Mouse (Mus musculus) lung, adult 2 months (tissue): ENCODE measurements around the gene Gigyf2. TPM values are rescaled to one million over a fixed set of nuclear protein-coding genes. Genes with fewer than 3 reads are reported as not detected.

Source experiments
- DNase-seq: peaks from one replicate; pipeline ENCODE4 v3.0.0; 2022
- H3K4me1 ChIP-seq: fragments of 200-500 bp; 2 replicates; pipeline ENCODE4 v1.6.1; 2011; ENCODE audit warnings: low read length; ENCODE audit not compliant: control insufficient read depth, insufficient read depth
- H3K4me3 ChIP-seq: fragments of 200-500 bp; replicated peaks from 2 replicates; pipeline ENCODE3; 2011; ENCODE audit warnings: low read depth, mild to moderate bottlenecking, control low read depth, low read length; ENCODE audit errors: extremely low read depth
- CTCF ChIP-seq: fragments of 200-500 bp; IDR thresholded peaks from 2 replicates; pipeline ENCODE4 v1.5.1; 2011; ENCODE audit warnings: mild to moderate bottlenecking, low read length, control low read depth; ENCODE audit not compliant: insufficient read depth
- POLR2A ChIP-seq: fragments of 200-500 bp; IDR thresholded peaks from 2 replicates; pipeline ENCODE4 v1.6.1; 2011; ENCODE audit warnings: low read depth, mild to moderate bottlenecking, control low read depth, low read length, borderline replicate concordance; ENCODE audit errors: extremely low read depth
- WGBS: fragments of 180-500 bp; shearing (Covaris S2); methylation state at CpG from one replicate; pipeline ENCODE4 v1.1.7; 2018; 5-methylcytosine and 5-hydroxymethylcytosine counted together
- polyA plus RNA-seq: library from polyadenylated mRNA; depleted of rRNA; stranded (reverse); fragments of >200 nt; gene quantifications from 2 replicates; pipeline ENCODE4 v1.2.3, GENCODE M21; 2012

Gigyf2 gene
- polyA plus RNA-seq, 1 experiment = 30.4 TPM

GRCm38 (mm10) chr1:87294951-87295350 lies 31.8 kb upstream of the Gigyf2 start:
- 44% methylated on average over 4 of the region's 4 CpGs for WGBS
- DNase-seq = no peak
- Histone ChIP-seq H3K4me3 (no peak overlapping the region), H3K4me1 (no peaks in the 10 kb centered on the region)
- TF ChIP-seq POLR2A (no peak), CTCF (no peak)

- TF ChIP-seq CTCF (no peak), POLR2A (no peak)
- Histone ChIP-seq H3K4me3 (no peak overlapping the region), H3K4me1 (no peaks in the 10 kb centered on the region)
- WGBS = 88% methylated on average over 10 of the region's 10 CpGs
- no peak for DNase-seq
These were observed 29.4 kb upstream of the Gigyf2 start for GRCm38 (mm10) chr1:87297346-87297925.

GRCm38 (mm10) chr1:87300360-87301286 lies 26.2 kb upstream of the Gigyf2 start:
- WGBS = 54% methylated on average over 14 of the region's 14 CpGs
- no peaks in the 10 kb centered on the region for H3K4me1 ChIP-seq
- no peak for DNase-seq
- no peak overlapping the region for H3K4me3 ChIP-seq
- TF ChIP-seq CTCF (no peak), POLR2A (no peak)

GRCm38 (mm10) chr1:87301971-87302370 lies 24.8 kb upstream of the Gigyf2 start:
- no peaks in the 10 kb centered on the region for H3K4me1 ChIP-seq
- no peak overlapping the region for H3K4me3 ChIP-seq
- 86% methylated on average over 2 of the region's 2 CpGs for WGBS
- DNase-seq = no peak
- TF ChIP-seq CTCF (no peak), POLR2A (no peak)

GRCm38 (mm10) chr1:87308952-87309351 lies 17.8 kb upstream of the Gigyf2 start:
- no peaks in the 10 kb centered on the region for H3K4me1 ChIP-seq
- TF ChIP-seq CTCF = no peak
- TF ChIP-seq POLR2A = no peak
- 76% methylated on average over 3 of the region's 3 CpGs for WGBS
- H3K4me3 ChIP-seq = no peak overlapping the region
- no peak for DNase-seq

- Histone ChIP-seq H3K4me3 (no peak overlapping the region), H3K4me1 (no peaks in the 10 kb centered on the region)
- 76% methylated on average over 16 of the region's 16 CpGs for WGBS
- no peak for DNase-seq
- TF ChIP-seq CTCF (no peak), POLR2A (no peak)
These were observed 17.2 kb upstream of the Gigyf2 start for GRCm38 (mm10) chr1:87309621-87310020.

- H3K4me1 ChIP-seq = no peaks in the 10 kb centered on the region
- H3K4me3 ChIP-seq = no peak overlapping the region
- TF ChIP-seq POLR2A = no peak
- no peak for TF ChIP-seq CTCF
- WGBS = 85% methylated on average over 2 of the region's 2 CpGs
- no peak for DNase-seq
These were observed 14.1 kb upstream of the Gigyf2 start for GRCm38 (mm10) chr1:87312681-87313080.

- no peaks in the 10 kb centered on the region for H3K4me1 ChIP-seq
- TF ChIP-seq CTCF = no peak
- TF ChIP-seq POLR2A = no peak
- 86% methylated on average over 2 of the region's 2 CpGs for WGBS
- no peak for DNase-seq
- H3K4me3 ChIP-seq = no peak overlapping the region
These were observed 13.7 kb upstream of the Gigyf2 start for GRCm38 (mm10) chr1:87313116-87313515.

- Histone ChIP-seq H3K4me1 (no peaks in the 10 kb centered on the region), H3K4me3 (no peak overlapping the region)
- no peak for DNase-seq
- no peak for TF ChIP-seq POLR2A
- no peak for TF ChIP-seq CTCF
- 88% methylated on average over 8 of the region's 8 CpGs for WGBS
These were observed 12.8 kb upstream of the Gigyf2 start for GRCm38 (mm10) chr1:87313843-87314570.
